Mouse (Mus musculus): Measurements from ENCODE around the gene Cabp2.
"Not testable (repeated sequence)": the region's sequence is repeated elsewhere in the genome, so short reads cannot be mapped to it uniquely, and the experiment has no call there.

The Cabp2 gene

GRCm38 (mm10) chr19:4125268-4125667 is 43.9 kb downstream of the Cabp2 start:
- not testable (repeated sequence) for DNase-seq

DNA sequence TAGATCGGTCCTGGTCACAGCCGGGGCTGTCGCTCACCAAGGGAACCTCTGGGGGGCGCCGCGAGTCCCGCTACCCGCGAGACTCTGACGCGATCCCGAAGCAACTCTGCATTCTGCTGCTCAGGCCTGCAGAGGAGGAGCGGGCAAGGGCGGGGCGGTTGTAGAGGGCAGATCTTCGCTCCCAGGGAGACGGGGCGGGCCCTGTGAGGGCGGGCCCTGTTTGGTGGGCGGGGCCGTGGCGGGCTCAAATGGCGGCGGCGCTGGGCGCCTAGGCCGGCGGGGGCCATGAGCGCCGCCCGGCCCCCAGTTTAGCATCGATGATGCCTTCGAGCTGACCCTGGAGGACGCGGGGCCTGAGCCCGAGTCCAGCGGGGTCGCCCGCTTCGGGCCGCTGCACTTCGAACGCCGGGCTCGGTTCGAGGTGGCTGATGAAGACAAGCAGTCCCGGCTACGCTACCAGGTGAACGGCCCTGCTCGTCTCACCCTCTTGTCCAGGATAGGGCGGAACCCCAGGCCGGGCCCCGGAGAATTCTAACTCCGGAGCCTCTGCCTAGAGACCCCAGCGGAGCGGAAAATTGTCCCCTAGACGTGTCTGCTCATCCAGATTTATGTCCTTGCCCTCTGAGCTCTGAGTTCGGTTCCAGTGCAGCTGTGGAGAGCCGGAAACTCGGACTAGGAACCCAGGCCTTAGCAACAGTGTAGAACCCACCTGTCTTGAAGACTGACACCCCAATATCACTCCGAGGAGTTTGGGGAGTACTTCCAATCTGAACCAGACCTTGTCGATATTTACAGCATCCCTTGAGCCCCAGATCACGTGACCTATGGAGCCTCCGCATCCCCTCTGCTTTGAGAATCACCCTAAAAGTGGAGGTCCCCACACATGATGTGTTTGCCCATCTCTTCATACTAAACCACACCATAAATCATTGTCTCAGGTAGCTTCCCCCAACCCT is 44.6 kb downstream of the Cabp2 start, which contains the start of gene Aip:
Gene Aip (minus strand): TSS at position 118 of the 956 bp plus-strand sequence.
- peak; percentile 99 for DNase-seq

DNA sequence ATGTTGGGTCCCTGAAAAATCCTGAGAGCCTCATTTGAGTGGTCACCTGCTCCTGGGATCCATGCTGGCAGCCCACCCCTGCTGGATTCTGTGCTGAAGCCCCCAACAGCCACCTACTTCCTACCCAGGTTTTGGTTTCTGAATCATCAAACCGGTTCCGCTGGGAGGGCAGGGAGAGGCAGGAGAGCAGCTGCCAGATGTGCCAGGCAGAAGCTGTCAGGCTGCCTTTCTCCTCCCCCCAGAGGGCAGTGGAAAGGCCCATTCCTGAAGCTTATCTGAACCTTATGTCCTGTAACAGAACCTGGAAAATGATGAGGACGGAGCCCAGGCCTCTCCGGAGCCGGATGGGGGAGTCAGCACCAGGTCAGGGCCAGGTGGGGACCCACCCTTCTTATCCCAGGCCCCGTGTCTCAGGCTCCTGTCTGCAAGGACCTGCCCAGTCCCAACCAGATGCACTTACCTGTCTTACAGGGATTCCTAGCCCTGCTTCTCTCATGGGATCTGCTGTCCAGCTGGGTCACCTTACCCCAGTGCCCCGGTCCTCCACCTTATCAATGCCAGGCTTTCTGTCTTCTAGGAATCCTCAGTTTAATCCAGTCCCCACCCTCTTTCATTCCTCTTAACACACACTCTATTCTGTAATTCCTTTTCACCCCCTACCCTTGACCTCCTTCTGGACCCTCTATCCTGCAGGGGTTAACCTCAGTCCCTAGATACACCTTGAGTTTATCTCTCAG is 45.5 kb downstream of the Cabp2 start:
- DNase-seq: peak in 1 of 2 experiments; percentile 28

DNA sequence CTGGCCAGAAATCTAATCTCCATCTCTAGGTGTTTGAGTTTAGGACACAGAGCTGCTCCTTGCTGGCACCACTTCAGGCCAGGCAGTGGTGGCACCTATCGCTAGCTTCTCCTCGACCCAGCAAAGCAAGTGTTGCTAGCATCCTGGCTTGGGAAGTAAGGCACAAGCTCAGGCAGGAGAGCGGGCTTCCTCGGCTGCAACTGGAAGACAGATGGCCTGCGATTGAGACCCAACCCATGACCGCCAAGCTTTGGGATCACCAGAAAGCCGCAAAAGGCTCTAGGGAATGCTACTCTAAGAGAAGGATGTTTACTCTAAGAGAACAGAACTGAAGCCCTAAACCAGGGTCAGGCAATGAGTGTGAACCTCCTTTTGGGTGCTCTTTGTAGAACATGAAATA is 48.1 kb downstream of the Cabp2 start:
- no peak for DNase-seq

DNA sequence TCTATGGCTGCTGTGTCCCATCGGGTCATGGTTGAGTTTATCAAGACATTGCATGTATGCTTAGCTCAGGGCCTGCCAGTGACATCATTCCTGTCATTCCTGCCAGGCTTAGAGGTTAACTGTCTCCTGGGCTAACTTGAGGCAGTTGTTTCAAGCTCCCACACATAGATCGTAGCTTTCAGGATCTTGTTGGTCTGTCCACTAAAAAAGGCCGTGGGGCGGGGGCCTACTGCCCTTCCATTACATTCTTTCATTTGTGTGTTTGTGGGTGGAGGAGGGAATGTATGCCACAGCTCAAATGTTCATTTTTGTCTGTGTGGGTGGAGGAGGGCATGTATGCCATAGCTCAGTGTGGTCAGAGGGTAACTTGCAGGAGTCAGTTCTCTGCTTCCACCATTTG is 48.7 kb downstream of the Cabp2 start:
- DNase-seq: no peak

DNA sequence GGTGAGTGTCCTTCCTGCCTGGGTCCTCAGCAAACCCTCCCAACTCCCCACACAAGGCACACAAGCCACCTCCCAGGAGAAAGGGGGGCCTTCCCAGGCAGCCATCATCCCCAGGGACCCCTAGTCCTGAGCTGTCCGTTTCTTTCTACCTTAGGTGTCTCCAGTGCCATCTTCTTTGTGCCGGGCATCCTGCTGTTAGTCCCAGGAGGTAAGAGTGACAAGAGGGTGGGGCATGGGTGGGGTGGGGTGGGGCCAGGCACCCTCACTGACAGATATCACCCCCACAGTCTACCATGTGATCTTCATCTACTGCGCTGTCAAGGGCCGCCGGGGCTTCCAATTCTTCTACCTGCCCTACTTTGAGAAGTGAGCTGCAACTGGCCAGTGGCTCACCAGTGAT is 49.7 kb downstream of the Cabp2 start:
- no peak for DNase-seq

DNA sequence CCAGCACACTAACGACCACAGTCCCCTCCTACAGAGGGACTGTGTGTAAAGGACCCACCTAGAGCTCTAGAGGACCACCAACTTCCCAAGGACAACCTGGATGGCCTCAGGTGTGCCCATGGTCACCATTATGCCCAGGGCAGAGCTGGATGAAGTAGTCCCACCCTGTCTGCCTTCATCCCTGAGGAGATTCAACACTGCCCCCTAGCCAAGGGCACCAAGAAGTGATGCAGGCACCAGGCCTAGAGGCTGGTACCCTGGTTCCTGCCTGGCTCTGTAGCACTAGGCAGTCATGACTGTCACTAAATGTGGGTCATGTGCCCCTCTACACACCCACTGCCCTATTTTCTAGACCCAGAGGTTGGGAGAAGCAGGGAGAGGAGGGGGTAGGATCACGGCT is 50.4 kb downstream of the Cabp2 start:
- no peak for DNase-seq

- no peak for DNase-seq
Observed at GRCm38 (mm10) chr19:4134354-4134753, 53.0 kb downstream of the Cabp2 start.

GRCm38 (mm10) chr19:4135229-4135962 is 54.0 kb downstream of the Cabp2 start:
- DNase-seq: not testable (repeated sequence)

DNA sequence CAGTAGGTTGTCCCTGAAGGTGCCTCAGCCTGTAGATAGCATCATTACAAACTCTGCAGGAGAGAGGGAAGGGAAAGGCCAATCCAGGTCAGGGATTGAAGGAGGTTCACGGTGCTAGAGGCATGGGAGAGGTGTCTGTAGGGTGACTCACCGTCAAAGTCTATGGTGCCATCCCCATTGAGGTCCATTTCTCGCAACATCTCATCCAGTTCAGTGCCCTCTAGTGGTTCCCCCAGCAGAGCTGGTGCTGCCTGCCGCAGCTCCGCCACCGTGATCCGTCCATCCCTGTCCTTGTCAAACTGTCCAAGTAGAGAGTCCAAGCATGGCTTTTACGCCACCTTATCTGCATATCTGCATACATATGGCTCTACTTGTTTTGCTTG is 54.6 kb downstream of the Cabp2 start:
- DNase-seq: not testable (repeated sequence)

GRCm38 (mm10) chr19:4136463-4136862 is 55.1 kb downstream of the Cabp2 start:
- DNase-seq: no peak
